Mouse (Mus musculus): ENCODE data around the gene Nr2e1. TPM values are rescaled to one million over a fixed set of nuclear protein-coding genes. Genes with fewer than 3 reads are reported as not detected.

Nr2e1 gene
- total RNA-seq, 2 experiments from 2014 or later = 14.6 to 16.6 TPM

DNA sequence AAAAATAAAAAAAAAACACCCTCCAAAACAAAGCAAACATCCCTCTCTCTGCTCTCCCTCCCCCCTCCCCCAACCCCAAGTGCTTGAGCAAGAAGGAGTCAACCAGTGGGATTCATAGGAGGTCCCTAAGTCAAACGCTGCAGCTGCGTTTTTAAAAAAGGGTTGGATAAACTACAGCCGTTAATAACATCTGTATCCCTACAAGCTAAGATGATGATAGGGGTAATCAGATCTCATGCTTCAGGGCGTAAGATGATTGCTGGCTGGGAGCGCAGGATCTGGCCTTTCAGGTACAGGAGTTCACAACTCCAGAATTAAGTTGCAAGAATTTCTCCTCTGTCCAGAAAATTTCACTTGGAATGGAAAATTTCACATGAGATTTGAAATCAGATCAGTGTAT is 6.1 kb upstream of the Nr2e1 start:
- no peak for DNase-seq (ENCODE audit: extremely low spot score in 1 of 2, low spot score in 1 of 2)

DNA sequence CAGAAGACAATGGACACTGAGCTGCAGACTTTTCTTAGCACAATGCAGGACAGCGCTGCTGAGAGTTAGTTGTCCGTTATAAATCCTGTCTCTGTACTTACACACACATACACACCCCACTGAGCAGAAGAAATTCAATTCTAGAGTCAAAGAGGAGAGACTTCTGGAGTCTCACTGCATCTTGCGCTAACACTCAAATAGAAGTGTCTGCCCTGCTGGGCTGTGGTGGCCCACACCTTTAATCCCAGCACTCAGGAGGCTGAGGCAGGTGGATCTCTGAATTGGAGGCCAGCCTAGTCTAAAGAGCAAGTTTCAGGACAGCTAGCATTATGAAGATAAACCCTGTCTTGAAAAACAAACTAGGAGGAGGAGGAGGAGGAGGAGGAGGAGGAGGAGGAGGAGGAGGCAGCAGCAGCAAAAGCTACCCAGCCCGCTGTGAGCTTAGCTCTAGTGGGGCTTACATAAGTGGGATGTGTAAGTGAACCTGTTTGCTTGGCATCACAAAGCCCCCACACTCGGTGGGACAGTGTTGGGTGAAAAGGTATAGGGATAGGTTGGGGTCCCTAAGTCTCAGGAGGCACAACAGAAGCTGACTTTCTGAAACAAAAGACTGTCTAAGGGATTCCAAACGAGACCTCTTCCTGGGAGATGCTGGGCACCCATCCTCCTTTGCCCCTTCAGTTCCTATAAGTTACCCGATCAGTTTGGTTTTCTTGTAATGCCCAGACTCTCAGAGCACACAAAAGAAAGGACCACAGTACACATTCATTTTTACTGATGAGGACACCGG is 4.7 kb upstream of the Nr2e1 start:
- no peak for DNase-seq (ENCODE audit: extremely low spot score in 1 of 2, low spot score in 1 of 2)

DNA sequence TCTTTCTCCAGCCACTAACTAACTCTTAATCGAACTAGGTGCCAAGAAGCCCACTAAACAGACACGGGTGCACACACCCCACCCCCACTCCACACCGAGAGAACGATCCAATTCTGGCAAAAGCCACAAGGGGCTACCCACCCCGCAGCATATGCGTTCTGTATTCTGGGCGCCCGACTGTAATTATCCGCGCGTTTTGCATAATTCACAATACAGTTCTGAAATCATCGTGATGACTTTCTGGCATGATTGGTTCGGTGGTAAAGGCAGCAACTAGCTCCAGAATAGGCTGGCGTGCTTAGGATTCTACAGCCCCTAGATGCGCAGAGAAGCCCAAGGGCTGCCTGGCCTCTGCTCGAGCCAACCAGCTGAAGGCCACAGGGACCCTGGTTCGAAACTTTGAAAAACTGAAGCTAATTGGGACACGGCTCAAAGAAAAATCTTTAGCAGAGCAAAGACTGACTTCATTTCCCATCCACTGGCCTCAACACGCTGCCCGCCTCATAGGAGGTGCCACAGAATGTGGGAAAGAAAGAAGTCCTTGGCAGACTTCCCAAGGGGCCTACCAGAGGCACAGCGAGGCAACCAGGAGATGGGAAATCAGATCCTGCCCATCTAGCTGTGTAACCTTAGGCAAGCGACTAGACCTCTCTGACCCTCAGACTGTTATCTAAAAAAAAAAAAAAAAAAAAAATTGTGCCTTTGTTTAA is 2.3 kb upstream of the Nr2e1 start:
- DNase-seq (ENCODE audit: extremely low spot score in 1 of 2, low spot score in 1 of 2) = no peak

DNA sequence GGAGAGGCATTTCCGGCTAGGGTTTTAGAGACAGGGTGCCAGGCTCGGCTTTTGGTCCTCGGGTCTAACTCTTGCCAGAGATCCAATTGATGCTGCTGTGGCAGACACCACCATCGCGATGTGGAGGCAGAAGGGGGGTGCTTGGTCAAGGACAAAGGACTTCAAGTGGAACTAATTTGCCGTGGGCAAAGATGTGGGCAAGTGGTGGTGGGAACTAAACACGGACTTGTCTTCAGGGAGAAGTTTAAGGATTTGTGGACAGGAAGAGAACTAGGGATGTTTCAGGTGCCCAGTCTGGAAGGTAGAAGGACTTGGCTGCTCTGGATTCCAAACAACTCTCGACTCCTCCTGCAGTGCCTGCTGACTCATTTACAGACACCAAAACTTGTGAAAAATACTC is 1.7 kb upstream of the Nr2e1 start:
- no peak for DNase-seq (ENCODE audit: extremely low spot score in 1 of 2, low spot score in 1 of 2)

DNA sequence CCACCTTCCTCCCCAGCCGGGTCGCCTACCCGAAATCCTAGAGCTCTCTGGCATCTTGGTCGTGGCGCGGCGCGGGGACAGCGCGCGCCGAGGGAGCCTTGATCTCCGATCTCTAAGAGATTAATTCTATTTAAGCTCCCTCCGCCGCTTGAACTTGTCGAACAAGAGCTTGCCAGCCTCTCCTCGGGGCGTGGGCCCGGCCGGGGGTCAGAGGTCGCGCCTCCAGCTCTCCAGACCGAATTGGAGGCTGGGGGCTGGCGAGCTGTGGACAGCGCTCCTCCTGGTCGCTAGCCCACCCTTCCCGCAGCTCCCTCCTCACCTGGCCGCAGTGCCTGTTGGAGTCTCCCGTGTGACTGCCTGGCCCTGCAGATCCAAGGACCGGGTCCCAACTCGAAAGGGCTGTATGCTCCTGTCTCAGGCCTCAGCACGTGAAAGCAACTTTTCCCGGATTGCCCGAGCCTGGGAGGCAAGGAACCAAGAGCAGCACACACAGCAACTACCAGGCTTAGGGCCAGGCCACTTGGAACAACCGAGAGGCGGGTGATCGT is 1.1 kb upstream of the Nr2e1 start:
- no peak for DNase-seq (ENCODE audit: extremely low spot score in 1 of 2, low spot score in 1 of 2)

DNA sequence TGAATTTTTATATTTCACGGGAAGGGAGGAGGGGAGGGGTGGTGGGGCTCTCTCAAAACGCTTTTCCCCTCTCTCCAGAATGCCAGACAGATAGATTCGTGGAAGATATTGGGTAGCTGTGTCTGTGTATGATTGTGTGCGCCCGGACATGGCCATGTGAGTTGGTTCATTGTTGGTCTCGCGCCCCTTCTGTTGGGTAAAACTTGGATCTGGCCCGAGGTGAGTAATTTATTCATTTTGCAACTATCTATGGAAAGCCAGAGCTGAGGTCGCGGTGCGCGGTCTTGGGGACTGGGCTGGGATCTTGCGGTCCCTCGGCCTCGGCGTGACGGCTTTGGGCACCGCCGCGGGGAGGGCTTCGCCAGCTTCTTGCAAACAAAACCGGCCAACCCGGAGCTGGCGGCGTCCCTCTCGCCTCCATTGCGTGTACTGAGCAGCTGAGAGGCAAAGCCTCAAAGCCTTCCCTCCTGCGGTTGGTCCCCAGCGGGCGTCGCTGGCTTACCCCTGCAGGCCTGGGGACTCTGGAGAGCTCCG is 537 bp upstream of the Nr2e1 start:
- DNase-seq (ENCODE audit: extremely low spot score in 1 of 2, low spot score in 1 of 2) = peak in 1 of 2 experiments; percentile 25

DNA sequence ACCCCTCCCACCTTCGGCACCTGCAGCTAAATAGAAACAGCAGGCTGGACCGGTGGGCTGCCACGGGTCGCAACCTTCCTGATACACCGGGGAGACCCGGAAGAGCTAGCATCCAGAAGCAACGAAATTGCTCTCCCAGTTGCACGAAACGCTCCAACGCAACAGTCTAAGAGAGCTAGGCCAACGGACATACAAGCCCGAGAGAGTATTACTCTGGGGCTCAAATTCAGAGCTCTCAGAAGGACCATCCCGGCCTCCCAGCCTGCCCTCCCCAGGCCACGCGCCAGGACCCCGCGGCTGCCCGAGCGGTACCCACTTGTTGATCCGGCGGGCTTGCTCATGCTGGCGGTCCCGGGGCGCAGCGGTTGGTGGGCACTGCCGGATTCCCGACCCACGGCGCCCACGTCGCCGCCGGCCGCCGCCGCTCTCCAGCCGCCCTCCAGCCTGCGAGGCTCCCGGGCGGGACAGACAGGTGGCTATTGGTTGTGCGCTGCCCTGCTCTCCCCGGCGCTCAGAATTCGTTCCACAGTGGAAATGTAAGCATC is 794 bp downstream of the Nr2e1 start:
- DNase-seq (ENCODE audit: extremely low spot score in 1 of 2, low spot score in 1 of 2) = no peak

DNA sequence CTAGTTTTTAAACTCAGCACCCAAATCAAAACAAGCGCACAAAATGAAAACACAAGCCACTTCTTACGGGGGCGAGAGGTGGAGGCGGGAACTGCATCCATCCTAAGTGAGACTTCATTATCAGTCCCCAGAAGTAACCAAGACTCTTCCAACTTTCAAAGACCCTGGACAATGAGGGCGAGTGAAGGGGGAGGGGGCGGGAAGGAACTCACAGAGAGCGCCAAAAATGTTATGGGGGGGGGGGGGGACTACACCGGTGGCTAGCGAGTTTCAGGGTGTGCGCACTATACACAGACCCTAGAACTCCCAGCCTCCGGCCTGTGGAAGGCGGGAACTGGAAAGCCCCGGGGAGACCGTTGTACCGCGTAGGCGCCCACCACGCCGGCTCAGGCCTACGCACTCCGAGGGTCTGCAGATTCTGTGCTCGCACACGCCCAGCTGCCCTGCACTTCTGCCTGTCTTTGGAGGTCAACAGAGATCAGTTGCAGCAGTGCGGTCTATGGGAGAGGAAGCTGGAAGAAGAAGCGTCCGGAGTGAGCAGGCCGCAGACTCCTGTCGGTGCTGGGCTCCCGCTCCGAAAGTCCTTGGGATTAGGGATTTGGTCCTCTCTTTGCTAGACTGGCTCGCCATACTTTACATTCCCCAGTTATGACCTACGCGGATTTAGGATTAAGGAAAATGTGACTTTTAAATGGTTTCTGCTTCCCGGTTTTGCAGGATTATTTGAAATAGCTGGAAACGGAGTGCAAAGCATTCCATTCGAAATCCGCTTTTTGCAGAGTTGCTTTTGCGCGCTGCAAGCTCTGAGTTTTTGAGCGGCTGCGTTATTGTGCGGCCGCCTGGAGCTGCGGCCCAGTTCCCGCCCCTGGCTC is 1.5 kb downstream of the Nr2e1 start:
- DNase-seq (ENCODE audit: extremely low spot score in 1 of 2, low spot score in 1 of 2) = peak in 1 of 2 experiments; percentile 24

DNA sequence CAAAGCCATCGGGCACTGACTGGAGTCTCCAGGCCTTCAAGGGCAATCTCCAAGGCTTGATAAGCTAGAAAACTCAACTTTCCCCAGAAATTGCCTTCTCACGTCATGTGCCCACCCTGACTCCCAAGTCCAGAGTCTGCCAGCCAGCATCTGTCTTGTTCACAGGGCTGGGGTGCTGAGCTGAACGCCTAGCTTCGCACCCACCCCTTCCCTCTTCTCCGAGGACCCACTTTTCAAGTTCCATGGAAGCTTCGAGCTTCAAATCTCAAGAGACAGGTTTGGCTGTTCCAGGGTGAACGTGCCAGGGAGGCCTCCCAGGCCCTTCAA is 2.5 kb downstream of the Nr2e1 start:
- no peak for DNase-seq (ENCODE audit: extremely low spot score in 1 of 2, low spot score in 1 of 2)

DNA sequence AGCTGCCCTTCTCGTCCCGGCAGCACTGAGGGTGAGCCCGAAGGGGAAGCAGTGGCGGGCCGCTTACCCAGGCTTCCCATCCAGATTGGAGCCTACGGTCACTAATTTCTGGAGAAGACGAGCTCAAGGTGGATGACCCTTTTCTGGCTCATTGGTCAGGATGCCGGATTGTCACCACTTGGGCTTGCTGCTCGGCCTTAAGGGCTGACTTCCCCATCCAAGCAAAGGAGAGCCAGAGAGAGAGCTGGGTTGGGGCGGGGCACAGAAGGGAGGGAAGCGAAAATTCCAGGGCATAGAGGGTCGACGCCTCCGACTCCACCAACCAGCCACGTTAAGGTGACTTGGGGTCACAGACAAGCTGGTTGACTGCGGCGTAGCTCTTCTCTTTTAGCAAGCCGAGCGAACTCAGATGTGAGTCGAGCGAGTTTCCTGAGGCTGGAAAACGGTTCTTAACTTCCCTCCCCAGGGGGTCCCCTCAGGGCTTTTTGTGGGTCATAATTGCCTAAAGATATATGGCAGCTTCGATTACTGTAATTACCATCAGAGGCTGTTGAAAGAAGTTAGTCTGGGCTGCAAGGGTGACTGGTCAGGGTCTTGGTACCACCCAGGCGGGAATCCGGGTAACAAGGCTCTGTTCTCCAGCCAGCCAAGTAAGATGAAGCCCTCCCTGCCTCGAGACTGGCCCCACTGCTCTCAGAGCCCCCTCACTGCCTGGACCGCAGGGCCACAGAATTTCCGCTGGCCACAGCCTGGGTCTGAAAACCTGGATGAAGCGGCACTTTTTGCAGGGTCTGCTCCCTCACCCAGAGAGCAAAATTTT is 3.1 kb downstream of the Nr2e1 start:
- DNase-seq (ENCODE audit: extremely low spot score in 1 of 2, low spot score in 1 of 2) = no peak

DNA sequence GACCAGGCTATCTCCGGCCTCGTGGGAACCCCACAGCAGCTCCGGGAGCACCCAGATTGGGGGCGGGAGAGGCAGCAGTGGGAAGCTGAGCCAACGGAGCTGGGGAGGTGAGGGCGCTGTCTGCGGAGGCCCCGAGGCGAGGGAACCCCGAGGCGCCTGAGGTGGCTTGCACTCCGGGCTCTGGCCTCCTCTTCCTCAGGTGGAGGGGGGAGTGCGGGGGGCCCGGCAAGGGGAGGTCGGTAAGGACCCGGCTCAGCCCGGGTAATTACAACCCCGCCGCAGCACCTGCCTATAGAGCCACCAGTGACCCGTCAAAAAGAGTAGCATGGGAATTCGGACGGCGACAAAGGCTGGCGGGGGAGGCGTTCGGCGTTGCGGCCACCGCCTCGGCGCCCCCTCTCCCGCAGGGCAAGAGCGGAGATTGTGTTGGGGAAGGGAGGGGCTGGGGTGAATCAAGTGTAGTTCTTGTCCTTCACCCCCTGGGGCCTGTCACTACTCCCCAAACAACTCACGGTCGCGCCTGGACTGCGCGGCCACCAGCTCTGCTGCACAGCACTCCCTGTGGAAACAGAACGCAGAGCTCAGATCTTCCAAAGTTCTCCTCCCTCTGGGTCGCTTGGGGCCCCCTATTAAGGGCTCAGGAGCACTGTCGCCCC is 3.8 kb downstream of the Nr2e1 start:
- DNase-seq (ENCODE audit: extremely low spot score in 1 of 2, low spot score in 1 of 2) = no peak

DNA sequence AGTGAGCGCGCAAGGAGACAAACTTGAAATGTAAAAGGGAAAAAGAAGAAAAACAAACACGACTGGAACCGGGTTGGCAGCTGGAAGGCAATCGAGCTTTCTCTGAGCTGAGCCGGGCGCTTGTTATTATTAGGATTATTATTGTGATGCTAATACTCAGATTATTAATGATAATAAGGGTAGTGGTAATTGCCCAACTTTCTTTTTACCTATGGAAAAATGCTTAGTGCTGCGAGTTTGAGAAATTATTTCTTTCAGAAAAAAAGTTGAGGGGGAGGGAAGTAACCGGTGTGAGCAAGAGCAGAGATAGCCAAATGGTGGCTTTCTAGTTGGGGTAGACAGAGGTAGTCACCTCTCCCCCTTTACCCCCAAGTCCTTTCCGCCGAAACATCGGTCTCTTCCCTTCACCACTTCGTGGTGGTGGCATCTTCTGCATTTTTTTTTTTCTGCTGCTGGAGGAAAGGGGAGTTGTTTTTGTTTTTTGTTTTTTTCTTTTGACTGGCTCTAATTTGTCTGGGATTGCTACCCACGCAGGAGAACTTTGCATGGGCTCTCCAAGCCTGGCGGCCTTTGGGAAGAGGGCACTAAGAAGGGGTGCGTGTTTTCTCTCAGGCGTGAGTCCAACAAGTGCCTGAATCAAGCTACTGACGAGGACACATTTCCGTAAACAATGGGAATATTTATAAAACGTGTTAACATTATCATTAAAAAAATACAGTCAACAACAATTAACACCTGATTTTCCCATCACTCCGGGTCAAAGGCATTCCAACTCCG is 4.5 kb downstream of the Nr2e1 start:
- DNase-seq (ENCODE audit: extremely low spot score in 1 of 2, low spot score in 1 of 2) = no peak

DNA sequence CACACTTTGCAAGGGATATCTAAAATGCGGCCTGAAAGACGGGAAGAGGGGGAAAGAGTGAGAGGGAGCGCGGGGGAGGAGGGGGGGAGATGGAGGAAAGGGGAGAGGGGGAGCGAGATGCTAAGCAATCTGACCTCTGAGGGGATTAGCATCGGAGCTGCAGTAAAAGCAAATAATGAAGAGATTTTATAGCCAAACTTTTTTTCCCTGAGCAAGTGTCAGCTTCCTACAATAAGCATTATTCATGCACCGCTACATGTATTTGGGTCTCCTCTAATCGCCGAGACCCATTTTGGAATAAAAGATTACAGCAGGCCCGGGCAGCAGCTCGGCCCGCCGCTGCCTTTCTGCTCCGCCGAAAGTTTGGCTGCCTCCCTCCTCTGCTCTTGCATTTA is 5.2 kb downstream of the Nr2e1 start:
- DNase-seq (ENCODE audit: extremely low spot score in 1 of 2, low spot score in 1 of 2) = no peak

DNA sequence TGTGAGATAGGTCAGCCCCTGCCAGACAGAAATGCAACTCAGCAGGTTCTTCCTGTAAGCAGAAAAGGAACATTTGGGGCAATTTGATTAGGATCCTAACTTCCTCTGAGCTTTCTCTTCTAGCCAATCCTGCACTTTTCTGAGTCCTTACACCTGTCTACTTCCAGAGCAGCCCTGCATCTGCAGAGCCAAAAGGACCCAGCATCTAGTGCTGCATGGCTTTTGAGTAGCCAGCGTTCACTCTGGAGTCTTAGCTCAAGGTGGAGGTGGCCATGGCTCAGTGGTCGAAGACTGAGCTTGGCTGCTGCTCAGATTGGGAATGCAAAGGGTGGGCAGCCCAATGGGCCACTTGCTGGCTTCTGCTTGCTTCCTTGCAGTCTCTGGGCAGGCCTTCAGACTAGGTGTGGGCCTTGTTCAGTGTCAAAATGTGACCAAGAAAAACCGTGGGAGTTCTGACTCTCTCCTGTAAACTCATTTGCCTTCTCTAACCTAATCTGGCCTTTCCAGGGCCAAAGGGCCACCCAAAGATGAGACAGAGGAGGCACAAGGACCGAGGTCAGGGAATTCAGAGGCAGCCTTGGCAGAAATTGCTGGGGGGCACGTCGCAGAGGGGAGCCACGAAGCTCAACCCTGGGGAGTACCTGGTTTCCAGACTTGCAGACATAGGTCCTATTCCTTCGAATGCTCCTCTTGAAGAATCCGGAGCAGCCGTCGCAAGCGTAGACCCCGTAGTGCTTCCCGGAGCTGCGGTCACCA is 5.7 kb downstream of the Nr2e1 start:
- no peak for DNase-seq (ENCODE audit: extremely low spot score in 1 of 2, low spot score in 1 of 2)

DNA sequence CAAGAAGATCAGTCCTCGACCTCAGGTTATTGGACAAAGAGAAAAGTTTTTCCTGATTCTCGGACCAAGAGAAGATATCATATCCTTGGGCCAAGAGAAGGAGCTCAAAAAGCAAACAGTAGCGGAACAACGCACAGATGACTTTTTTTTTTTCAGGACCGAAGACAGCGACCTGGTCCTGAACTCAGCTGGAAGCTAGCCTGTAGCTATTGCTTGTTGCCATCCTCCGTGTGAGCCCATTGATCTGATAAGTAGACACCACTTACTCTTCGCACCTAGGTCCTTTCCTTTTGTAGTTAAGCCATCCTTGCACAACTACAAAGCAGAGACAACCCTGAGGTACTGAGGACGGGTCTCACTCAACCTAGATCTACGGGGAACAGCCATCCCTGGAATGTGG is 8.8 kb downstream of the Nr2e1 start:
- no peak for DNase-seq (ENCODE audit: extremely low spot score in 1 of 2, low spot score in 1 of 2)

DNA sequence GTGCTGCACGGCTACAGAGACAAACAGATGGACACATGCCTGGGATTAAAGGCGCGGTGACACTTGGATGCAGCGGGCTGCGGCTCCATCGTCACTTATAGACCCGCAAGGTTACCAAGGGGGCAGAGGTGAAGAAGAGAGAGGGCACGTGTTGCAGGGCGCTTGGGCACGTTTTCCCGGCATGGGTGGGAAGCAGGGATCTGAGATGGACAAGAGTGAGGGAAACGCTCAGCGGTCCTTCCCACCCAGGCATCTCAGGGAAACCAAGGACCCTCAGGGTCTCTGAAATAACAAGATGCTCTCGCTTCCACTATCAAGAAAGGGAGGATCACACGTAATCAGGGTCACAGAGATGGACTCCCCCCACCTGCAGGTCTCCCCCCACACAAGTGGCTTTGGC is 10.5 kb downstream of the Nr2e1 start:
- no peak for DNase-seq (ENCODE audit: extremely low spot score in 1 of 2, low spot score in 1 of 2)

DNA sequence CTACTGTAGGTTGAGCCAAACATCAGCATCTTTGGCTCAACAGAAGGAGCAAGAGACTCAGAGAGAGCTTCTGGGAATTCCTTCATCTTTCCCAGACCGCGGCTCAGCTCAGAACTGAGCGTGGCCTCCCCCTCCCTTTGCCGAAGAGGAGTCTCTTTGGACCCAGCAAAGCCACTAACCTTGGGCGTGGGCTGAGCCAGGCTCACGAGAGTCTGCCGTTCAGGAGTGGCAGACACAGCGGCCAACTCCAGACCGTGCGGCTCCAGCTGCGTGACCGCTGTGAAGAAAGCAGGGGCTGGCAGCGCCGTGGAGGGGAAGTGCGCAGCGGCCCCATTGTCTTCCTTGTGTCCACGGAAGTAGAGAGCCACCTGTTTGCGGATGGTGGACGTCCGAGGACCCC is 10.9 kb downstream of the Nr2e1 start:
- no peak for DNase-seq (ENCODE audit: extremely low spot score in 1 of 2, low spot score in 1 of 2)

DNA sequence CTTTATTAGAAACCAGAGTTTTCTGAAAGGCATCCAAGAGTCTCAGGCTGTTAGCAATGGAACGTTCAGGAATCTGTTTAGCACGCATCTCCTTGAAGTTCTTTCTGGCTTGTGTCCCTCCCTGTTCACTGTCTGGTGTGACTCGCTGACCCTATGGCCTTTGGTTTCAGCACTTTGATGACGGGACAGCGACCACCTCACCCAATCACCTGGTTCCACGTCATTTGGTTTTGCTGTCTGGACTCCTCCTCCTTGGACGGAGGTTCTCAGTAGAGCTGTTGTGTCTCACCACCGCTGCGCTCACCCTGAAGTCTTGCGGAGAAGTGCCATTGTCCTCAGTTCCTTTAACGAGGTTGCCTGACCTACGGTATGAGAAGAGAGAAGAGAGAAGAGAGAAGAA is 21.2 kb downstream of the Nr2e1 start:
- DNase-seq (ENCODE audit: extremely low spot score in 1 of 2, low spot score in 1 of 2) = no peak
